Mouse (Mus musculus) ovary, postnatal 10 days (tissue): ENCODE measurements at regions not wholly inside any gene's neighbourhood (a gene's known extent, or its start where the extent isn't known, plus 50 kb on each side); places are given as distances from the start of the nearest gene placed in this dataset.

Source experiments
- DNase-seq: peaks from one replicate; pipeline ENCODE4 v3.0.0; 2022; ENCODE audit warnings: low spot score

GRCm38 (mm10) chr7:136676987-136677545 is 217.3 kb upstream of the Mgmt start:
- DNase-seq, result no peak

- no peak for DNase-seq
Measured at GRCm38 (mm10) chr7:136689579-136689978, 204.8 kb upstream of the Mgmt start.

- no peak for DNase-seq
Measured at GRCm38 (mm10) chr7:136706246-136706645, 188.2 kb upstream of the Mgmt start.

GRCm38 (mm10) chr7:136707200-136708003 is 187.0 kb upstream of the Mgmt start:
- DNase-seq, result no peak

GRCm38 (mm10) chr7:136708004-136708435 is 186.4 kb upstream of the Mgmt start:
- DNase-seq, result no peak

GRCm38 (mm10) chr7:136710653-136711052 is 183.8 kb upstream of the Mgmt start:
- DNase-seq, result no peak

- DNase-seq, result no peak
Measured at GRCm38 (mm10) chr7:136712962-136713640, 181.3 kb upstream of the Mgmt start.

GRCm38 (mm10) chr7:136727628-136728402 is 166.6 kb upstream of the Mgmt start:
- no peak for DNase-seq

- no peak for DNase-seq
Measured at GRCm38 (mm10) chr7:136742171-136742570, 152.2 kb upstream of the Mgmt start.

GRCm38 (mm10) chr7:136745412-136745811 is 149.0 kb upstream of the Mgmt start:
- DNase-seq, result no peak

GRCm38 (mm10) chr7:136751477-136751876 is 142.9 kb upstream of the Mgmt start:
- DNase-seq, result no peak

- no peak for DNase-seq
Measured at GRCm38 (mm10) chr7:136754821-136755220, 139.6 kb upstream of the Mgmt start.

- no peak for DNase-seq
Measured at GRCm38 (mm10) chr7:136765026-136765425, 129.4 kb upstream of the Mgmt start.

GRCm38 (mm10) chr7:136767231-136767630 is 127.2 kb upstream of the Mgmt start:
- no peak for DNase-seq

GRCm38 (mm10) chr7:136780708-136781107 is 113.7 kb upstream of the Mgmt start:
- no peak for DNase-seq

- DNase-seq, result no peak
Measured at GRCm38 (mm10) chr7:136791162-136791561, 103.3 kb upstream of the Mgmt start.

- DNase-seq, result no peak
Measured at GRCm38 (mm10) chr7:136792131-136792530, 102.3 kb upstream of the Mgmt start.

GRCm38 (mm10) chr7:136796415-136796814 is 98.0 kb upstream of the Mgmt start:
- DNase-seq, result no peak

GRCm38 (mm10) chr7:136797780-136798435 is 96.5 kb upstream of the Mgmt start:
- DNase-seq, result no peak

- no peak for DNase-seq
Measured at GRCm38 (mm10) chr7:136798605-136799004, 95.8 kb upstream of the Mgmt start.

GRCm38 (mm10) chr7:136807101-136807500 is 87.3 kb upstream of the Mgmt start:
- no peak for DNase-seq

GRCm38 (mm10) chr7:136807968-136808367 is 86.4 kb upstream of the Mgmt start:
- DNase-seq, result no peak
